Mouse (Mus musculus) megakaryocyte, embryonic 14.5 days (primary cell): ENCODE data around the gene Paxx.

Experiments
- FLI1 ChIP-seq: IDR thresholded peaks from 2 replicates; pipeline ENCODE4 v1.6.1; 2012; ENCODE audit warnings: low read length, inconsistent platforms, mixed read lengths
- GATA1 ChIP-seq: IDR thresholded peaks from 3 replicates; pipeline ENCODE4 v1.6.1; 2012; ENCODE audit warnings: mixed read lengths, low read length, inconsistent platforms, borderline replicate concordance

DNA sequence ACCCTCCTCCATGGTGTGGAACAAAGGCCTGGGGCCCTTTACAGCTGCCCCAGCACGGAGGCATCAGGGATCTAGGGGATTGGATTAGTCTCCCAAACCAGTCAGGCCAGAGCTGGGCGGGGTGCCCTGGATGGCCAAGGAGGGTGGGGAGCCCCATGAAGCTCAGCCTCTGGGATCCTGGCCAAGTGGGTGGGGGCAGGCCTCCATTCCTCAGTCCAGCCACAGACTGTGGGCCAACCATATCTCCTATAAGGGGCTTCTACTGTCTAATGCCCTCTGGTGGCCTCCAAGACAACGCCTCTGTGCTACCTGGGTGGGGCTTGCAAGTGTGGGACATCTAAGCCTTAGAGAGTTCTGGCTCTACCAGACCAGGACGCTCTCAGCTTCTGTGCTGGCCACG lies 2.0 kb downstream of the Paxx start:
- TF ChIP-seq FLI1 (no peak), GATA1 (no peak)
